Mouse (Mus musculus) layer of hippocampus, postnatal 10 days (tissue): Measurements from ENCODE around the gene Gm14698. TPM values are rescaled to one million over a fixed set of nuclear protein-coding genes. Genes with fewer than 3 reads are reported as not detected.
"Not testable (repeated sequence)": the region's sequence is repeated elsewhere in the genome, so short reads cannot be mapped to it uniquely, and the experiment has no call there.

ENCODE experiments used
- DNase-seq, 2 experiments: peaks; one replicate each; pipeline ENCODE4 v3.0.0; 2021; ENCODE audit warnings: low spot score in 2 of 2
- long read RNA-seq: library from polyadenylated mRNA; stranded (forward); transcript quantifications from one replicate; pipeline ENCODE4 v2.0.0, GENCODE M21; 2023
- total RNA-seq, 2 experiments: library from RNA; stranded (reverse); gene quantifications; 2 replicates each; pipeline ENCODE4 v1.2.3; 2021

Gene Gm14698
- total RNA-seq: under 1 TPM; 0.47 to 0.89 TPM
- long read RNA-seq, full-length matches to known transcripts: 5 of 5 reads
- long read RNA-seq, partial matches to known transcripts: 0 of 5 reads
- long read RNA-seq, other reads (novel, unspliced or antisense): 0 of 5 reads

- peak in 1 of 2 experiments; percentile 4 for DNase-seq
Observed at GRCm38 (mm10) chrX:68821059-68821458, at the start of gene Gm14698. Gene Gm14698 (plus strand): TSS chrX:68821093.

- not testable (repeated sequence) for DNase-seq
Observed at GRCm38 (mm10) chrX:68820449-68820848, 444 bp upstream of the Gm14698 start.

GRCm38 (mm10) chrX:68839548-68840444, 18.9 kb downstream of the Gm14698 start:
- peak in 1 of 2 experiments; percentile 9 for DNase-seq

DNA sequence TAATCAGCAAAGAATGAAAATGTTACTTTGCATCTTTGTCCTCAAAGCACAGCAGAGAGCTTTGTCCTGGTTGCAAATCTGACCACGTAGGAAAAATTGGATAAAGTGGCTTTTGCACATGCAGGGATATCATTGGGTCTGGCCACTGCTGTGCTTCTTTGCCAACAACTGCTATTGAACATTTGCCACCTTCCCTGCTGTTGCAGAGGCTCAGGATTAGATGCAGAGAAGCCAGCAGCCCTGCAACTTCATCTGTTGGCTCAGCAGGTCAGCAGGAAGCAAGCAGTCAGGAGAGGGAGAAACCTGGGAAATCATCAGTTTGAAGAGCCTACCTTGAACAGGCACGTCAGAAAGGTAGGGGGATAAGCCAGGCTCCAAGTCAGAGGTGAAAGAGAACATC, 44.3 kb downstream of the Gm14698 start:
- DNase-seq: no peak

Other genes starting within 250 kb of the Gm14698 start
- gene Fmr1, start 142.6 kb upstream of the Gm14698 start, total RNA-seq: 10 to 100 TPM; 58.0 to 60.1 TPM
- gene Fmr1nb, start 59.3 kb upstream of the Gm14698 start, total RNA-seq: under 1 TPM in 1 of 2 experiments, not detected in 1; 0.58 TPM
- gene Gm6812, start 72.0 kb downstream of the Gm14698 start, total RNA-seq: not detected